Mouse (Mus musculus): ENCODE measurements around the gene Eif3b. TPM values are rescaled to one million over a fixed set of nuclear protein-coding genes. Genes with fewer than 3 reads are reported as not detected.
"Not testable (repeated sequence)": the region's sequence is repeated elsewhere in the genome, so short reads cannot be mapped to it uniquely, and the experiment has no call there.

Gene Eif3b
- polyA plus RNA-seq, 1 experiment = 74.3 TPM

DNA sequence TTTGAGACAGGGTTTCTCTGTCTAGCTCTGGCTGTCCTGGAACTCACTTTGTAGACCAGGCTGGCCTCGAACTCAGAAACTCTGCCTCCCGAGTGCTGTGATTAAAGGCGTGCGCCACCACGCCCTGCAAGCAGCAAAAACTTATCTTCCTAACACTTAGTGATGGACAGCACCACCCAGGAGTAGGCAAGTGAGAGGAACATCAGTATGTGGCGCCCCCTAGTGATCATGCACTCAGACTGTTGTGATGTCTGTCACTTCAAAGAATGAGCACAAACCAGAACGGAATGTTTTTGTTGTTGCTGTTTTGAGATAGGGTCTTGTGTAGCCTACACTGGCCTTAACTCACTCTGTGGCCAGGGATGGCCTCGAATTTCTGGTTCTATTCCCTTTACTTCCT, 7.8 kb upstream of the Eif3b start:
- peak; percentile 41 to 64 for DNase-seq (ENCODE audit: low read depth in 1 of 2, low spot score in 2 of 2)
- no peak overlapping the region for H3K27ac ChIP-seq (ENCODE audit: insufficient read depth, low read length)
- H3K27me3 ChIP-seq (ENCODE audit: control insufficient read depth, insufficient read depth, low read length) = no peaks in the 10 kb centered on the region
- WGBS = 40% methylated on average over 8 of the region's 8 CpGs
- no peaks in the 10 kb centered on the region for H3K36me3 ChIP-seq (ENCODE audit: control insufficient read depth, insufficient read depth, low read length)
- TF ChIP-seq POLR2A (IDR thresholded peaks at IDR 0.05; ENCODE audit: low read depth, low read length) (no peak), CTCF (IDR thresholded peaks at IDR 0.05; ENCODE audit: extremely low read depth, insufficient read depth, insufficient read length, insufficient replicate concordance) (peak; percentile 44; the same call in 1 of the 2 replicates)
- H3K4me3 ChIP-seq (ENCODE audit: extremely low read depth, insufficient read depth, insufficient read length) = no peak overlapping the region
- no peaks in the 10 kb centered on the region for H3K4me1 ChIP-seq (ENCODE audit: control insufficient read depth, insufficient read depth, insufficient read length)

DNA sequence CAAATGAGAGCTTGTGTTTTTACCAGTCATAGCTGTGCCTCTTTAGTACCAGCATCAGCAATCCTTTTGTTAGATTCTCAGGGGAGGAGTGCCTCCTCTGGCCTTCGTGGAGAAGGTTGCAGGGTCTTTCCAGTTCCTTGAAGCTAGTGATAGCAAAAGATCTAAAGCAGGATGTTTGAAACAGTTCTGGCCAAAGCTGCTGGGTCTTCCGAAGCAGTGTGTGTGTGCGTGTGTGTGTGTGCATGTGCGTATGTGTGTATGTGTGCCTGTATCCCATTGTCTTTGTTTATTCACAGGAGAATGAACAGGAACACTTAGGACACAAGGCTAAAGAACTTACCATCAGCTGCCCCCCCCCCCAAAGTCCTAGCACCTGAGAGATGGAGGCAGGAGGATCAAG, 4.5 kb upstream of the Eif3b start:
- Histone ChIP-seq H3K4me3 (ENCODE audit: extremely low read depth, insufficient read depth, insufficient read length) (no peak overlapping the region), H3K27ac (ENCODE audit: insufficient read depth, low read length) (no peak overlapping the region)

DNA sequence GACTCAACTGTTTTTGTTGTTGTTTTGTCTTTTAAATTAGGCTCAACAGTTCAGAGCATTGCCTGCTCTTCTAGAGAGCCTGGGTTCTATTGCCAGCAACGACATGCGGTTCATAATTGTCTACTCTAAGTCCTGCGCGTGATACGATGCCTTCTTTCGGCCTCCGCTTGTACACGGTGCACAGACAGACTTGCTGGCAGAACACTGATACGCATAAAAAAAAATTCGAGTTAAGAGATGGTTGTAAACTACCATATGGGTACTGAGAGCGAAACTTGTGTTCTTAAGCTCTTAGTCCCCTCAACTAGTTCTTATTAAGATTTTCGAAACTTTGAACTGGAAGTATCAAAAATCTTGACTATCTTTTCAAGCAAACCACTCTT, 1.0 kb upstream of the Eif3b start:
- DNase-seq (ENCODE audit: low read depth in 1 of 2, low spot score in 2 of 2) = no peak
- Histone ChIP-seq H3K4me1 (ENCODE audit: control insufficient read depth, insufficient read depth, insufficient read length) (peaks cover 10% of the 10 kb centered on the region), H3K36me3 (ENCODE audit: control insufficient read depth, insufficient read depth, low read length) (no peaks in the 10 kb centered on the region), H3K27ac (ENCODE audit: insufficient read depth, low read length) (peak overlapping the region; percentile 95), H3K27me3 (ENCODE audit: control insufficient read depth, insufficient read depth, low read length) (no peaks in the 10 kb centered on the region), H3K4me3 (ENCODE audit: extremely low read depth, insufficient read depth, insufficient read length) (peak overlapping the region; percentile 97)
- under 1% methylated on average over 12 of the region's 12 CpGs for WGBS
- TF ChIP-seq CTCF (IDR thresholded peaks at IDR 0.05; ENCODE audit: extremely low read depth, insufficient read depth, insufficient read length, insufficient replicate concordance) = no peak
- TF ChIP-seq POLR2A (IDR thresholded peaks at IDR 0.05; ENCODE audit: low read depth, low read length) = no peak

More for the DNA sequence above, 4.5 kb upstream of the Eif3b start:
- 70% methylated on average over 4 of the region's 4 CpGs for WGBS
- no peaks in the 10 kb centered on the region for H3K36me3 ChIP-seq (ENCODE audit: control insufficient read depth, insufficient read depth, low read length)
- TF ChIP-seq POLR2A (IDR thresholded peaks at IDR 0.05; ENCODE audit: low read depth, low read length) (no peak), CTCF (IDR thresholded peaks at IDR 0.05; ENCODE audit: extremely low read depth, insufficient read depth, insufficient read length, insufficient replicate concordance) (no peak)
- no peak for DNase-seq (ENCODE audit: low read depth in 1 of 2, low spot score in 2 of 2)
- no peaks in the 10 kb centered on the region for H3K27me3 ChIP-seq (ENCODE audit: control insufficient read depth, insufficient read depth, low read length)
- H3K4me1 ChIP-seq (ENCODE audit: control insufficient read depth, insufficient read depth, insufficient read length) = no peaks in the 10 kb centered on the region; the same call in 1 of the 2 replicates

DNA sequence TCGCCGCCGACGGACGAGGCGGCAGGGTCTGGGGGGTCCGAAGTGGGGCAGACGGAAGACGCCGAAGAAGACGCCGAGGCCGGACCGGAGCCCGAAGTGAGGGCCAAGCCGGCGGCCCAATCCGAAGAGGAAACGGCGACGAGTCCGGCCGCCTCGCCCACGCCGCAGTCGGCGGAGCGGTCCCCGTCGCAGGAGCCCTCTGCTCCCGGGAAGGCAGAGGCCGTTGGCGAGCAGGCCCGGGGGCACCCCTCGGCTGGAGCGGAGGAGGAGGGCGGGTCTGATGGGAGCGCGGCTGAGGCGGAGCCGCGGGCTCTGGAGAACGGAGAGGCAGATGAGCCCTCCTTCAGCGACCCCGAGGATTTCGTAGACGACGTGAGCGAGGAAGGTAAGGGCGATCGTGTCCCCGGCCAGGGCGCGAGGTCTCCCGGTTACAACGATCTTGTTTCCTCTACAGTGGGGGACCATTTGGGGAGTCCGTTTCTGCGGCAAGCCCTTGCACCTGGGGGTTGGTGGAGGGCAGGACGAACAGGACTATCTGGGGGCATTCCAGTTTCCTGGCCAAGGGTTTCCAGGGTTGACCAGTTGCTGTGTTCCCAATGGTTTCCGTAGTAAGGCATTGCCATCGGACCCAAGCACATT, 433 bp downstream of the Eif3b start:
- TF ChIP-seq POLR2A (IDR thresholded peaks at IDR 0.05; ENCODE audit: low read depth, low read length) (no peak), CTCF (IDR thresholded peaks at IDR 0.05; ENCODE audit: extremely low read depth, insufficient read depth, insufficient read length, insufficient replicate concordance) (no peak)
- DNase-seq (ENCODE audit: low read depth in 1 of 2, low spot score in 2 of 2) = no peak
- H3K27ac ChIP-seq (ENCODE audit: insufficient read depth, low read length) = peak overlapping the region; percentile 78
- H3K36me3 ChIP-seq (ENCODE audit: control insufficient read depth, insufficient read depth, low read length) = no peaks in the 10 kb centered on the region
- H3K27me3 ChIP-seq (ENCODE audit: control insufficient read depth, insufficient read depth, low read length) = no peaks in the 10 kb centered on the region
- under 1% methylated on average over 60 of the region's 62 CpGs for WGBS
- H3K4me1 ChIP-seq (ENCODE audit: control insufficient read depth, insufficient read depth, insufficient read length) = peaks cover 10% of the 10 kb centered on the region
- peak overlapping the region; percentile 90 for H3K4me3 ChIP-seq (ENCODE audit: extremely low read depth, insufficient read depth, insufficient read length)

DNA sequence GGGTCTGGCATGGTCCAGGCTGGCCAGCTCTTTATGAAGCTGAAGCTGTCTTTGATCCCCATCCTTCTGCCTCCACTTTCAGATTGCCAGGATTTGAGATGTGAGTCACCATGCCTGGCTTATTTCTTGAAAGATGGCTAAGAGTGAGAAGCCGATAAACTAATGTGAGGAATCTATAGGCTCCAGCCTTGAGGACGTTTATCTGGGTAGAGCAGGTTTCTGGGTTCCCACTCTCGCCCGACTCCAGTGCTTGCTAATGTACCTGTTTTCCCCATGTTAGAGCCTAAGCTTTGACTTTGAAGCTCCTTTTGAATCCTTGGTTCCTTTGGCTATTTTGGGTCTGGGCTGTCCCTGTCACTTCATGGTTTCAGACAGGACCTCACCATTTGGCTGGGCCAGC, 1.5 kb downstream of the Eif3b start:
- Histone ChIP-seq H3K27me3 (ENCODE audit: control insufficient read depth, insufficient read depth, low read length) (no peaks in the 10 kb centered on the region), H3K27ac (ENCODE audit: insufficient read depth, low read length) (no peak overlapping the region), H3K36me3 (ENCODE audit: control insufficient read depth, insufficient read depth, low read length) (peaks cover 4% of the 10 kb centered on the region), H3K4me3 (ENCODE audit: extremely low read depth, insufficient read depth, insufficient read length) (no peak overlapping the region), H3K4me1 (ENCODE audit: control insufficient read depth, insufficient read depth, insufficient read length) (peaks cover 10% of the 10 kb centered on the region)
- no peak for TF ChIP-seq POLR2A (IDR thresholded peaks at IDR 0.05; ENCODE audit: low read depth, low read length)
- WGBS = 46% methylated on average over 4 of the region's 4 CpGs
- DNase-seq (ENCODE audit: low read depth in 1 of 2, low spot score in 2 of 2) = no peak

DNA sequence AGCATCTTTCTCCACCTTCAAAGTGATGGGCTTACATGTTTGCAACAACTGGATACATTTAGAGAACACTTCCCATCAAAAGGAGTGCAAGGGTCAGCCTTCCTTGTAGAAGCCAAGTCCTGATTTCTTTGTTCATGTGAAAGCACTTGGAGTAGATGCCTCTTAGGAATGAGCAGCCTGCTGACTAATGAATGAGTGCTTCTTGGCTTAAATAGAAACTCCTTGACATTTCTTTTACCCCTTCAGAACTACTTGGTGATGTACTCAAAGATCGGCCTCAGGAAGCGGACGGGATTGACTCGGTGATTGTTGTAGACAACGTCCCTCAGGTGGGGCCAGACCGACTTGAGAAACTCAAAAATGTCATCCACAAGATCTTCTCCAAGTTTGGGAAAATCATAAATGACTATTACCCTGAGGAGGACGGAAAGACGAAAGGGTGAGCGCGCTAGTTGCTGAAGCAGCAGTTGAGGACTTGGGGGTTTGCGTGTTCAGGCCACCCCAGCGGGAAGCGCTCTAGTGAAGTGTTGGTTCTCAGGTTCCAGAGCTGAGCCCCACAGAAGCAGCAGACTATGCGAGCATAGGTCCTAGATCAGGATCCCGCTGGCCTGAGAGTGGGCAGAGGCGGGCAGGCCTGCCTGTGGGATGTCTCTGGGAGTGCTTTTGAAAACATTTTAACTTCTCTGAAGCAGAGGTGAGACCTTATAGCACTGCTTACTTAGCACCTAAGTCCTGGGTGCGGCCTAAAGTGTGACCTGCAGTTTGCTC, 6.1 kb downstream of the Eif3b start:
- 96% methylated on average over 17 of the region's 17 CpGs for whole genome bisulfite sequencing
- no peak for DNase-seq (ENCODE audit: low read depth in 1 of 2, low spot score in 2 of 2)
- TF ChIP-seq CTCF (IDR thresholded peaks at IDR 0.05; ENCODE audit: extremely low read depth, insufficient read depth, insufficient read length, insufficient replicate concordance) (no peak), POLR2A (IDR thresholded peaks at IDR 0.05; ENCODE audit: low read depth, low read length) (no peak)
- Histone ChIP-seq H3K36me3 (ENCODE audit: control insufficient read depth, insufficient read depth, low read length) (peaks cover 35% of the 10 kb centered on the region), H3K4me3 (ENCODE audit: extremely low read depth, insufficient read depth, insufficient read length) (no peak overlapping the region), H3K27me3 (ENCODE audit: control insufficient read depth, insufficient read depth, low read length) (no peaks in the 10 kb centered on the region), H3K27ac (ENCODE audit: insufficient read depth, low read length) (no peak overlapping the region), H3K4me1 (ENCODE audit: control insufficient read depth, insufficient read depth, insufficient read length) (peaks cover 8% of the 10 kb centered on the region; the same call in 1 of the 2 replicates)

DNA sequence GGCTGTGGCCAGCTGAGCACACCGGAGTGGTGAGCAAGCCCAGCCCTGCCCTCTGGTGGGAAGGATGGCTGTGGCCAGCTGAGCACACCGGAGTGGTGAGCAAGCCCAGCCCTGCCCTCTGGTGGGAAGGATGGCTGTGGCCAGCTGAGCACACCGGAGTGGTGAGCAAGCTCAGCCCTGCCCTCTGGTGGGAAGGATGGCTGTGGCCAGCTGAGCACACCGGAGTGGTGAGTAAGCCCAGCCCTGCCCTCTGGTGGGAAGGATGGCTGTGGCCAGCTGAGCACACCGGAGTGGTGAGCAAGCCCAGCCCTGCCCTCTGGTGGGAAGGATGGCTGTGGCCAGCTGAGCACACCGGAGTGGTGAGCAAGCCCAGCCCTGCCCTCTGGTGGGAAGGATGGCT, 20.0 kb downstream of the Eif3b start:
- H3K36me3 ChIP-seq (ENCODE audit: control insufficient read depth, insufficient read depth, low read length) = peaks cover 68% of the 10 kb centered on the region
- H3K4me3 ChIP-seq (ENCODE audit: extremely low read depth, insufficient read depth, insufficient read length); H3K27ac ChIP-seq (ENCODE audit: insufficient read depth, low read length); H3K27me3 ChIP-seq (ENCODE audit: control insufficient read depth, insufficient read depth, low read length); DNase-seq (ENCODE audit: low read depth in 1 of 2, low spot score in 2 of 2); H3K4me1 ChIP-seq (ENCODE audit: control insufficient read depth, insufficient read depth, insufficient read length): not testable (repeated sequence)
- WGBS = no CpG with 5 or more reads among the region's 6 CpGs

Measured in spleen, adult 2 months (tissue).